Mouse (Mus musculus) adrenal gland, postnatal 36 days (tissue): Measurements from ENCODE around the gene Fam227b. TPM values are rescaled to one million over a fixed set of nuclear protein-coding genes. Genes with fewer than 3 reads are reported as not detected.
A peak's percentile ranks its signal among the peaks of the same experiment; 100 is the strongest.

ENCODE experiments used
- DNase-seq, 2 experiments: peaks; one replicate each; pipeline ENCODE4 v3.0.0; 2021; ENCODE audit warnings: mixed read lengths in 1 of 2
- total RNA-seq, 2 experiments: library from RNA; stranded (reverse); gene quantifications; 2 replicates each; pipeline ENCODE4 v1.2.3; 2021

Fam227b gene
- total RNA-seq, 2 experiments from 2014 or later, result 0.23 TPM; not detected in 1

GRCm38 (mm10) chr2:126061037-126061773 is 90.6 kb downstream of the Fam227b start:
- DNase-seq, result no peak

GRCm38 (mm10) chr2:126060595-126060994 is 91.2 kb downstream of the Fam227b start:
- no peak for DNase-seq

GRCm38 (mm10) chr2:126053657-126054056 is 98.1 kb downstream of the Fam227b start:
- no peak for DNase-seq

GRCm38 (mm10) chr2:126052749-126053557 is 98.9 kb downstream of the Fam227b start:
- no peak for DNase-seq

GRCm38 (mm10) chr2:126045621-126046020 is 106.2 kb downstream of the Fam227b start:
- no peak for DNase-seq

GRCm38 (mm10) chr2:126042674-126043073 is 109.1 kb downstream of the Fam227b start:
- no peak for DNase-seq

GRCm38 (mm10) chr2:126041237-126041636 is 110.6 kb downstream of the Fam227b start:
- DNase-seq, result no peak

GRCm38 (mm10) chr2:126040651-126041050 is 111.2 kb downstream of the Fam227b start:
- no peak for DNase-seq

- no peak for DNase-seq
Observed at GRCm38 (mm10) chr2:126039414-126039891, 112.4 kb downstream of the Fam227b start.

GRCm38 (mm10) chr2:126038221-126039000 is 113.4 kb downstream of the Fam227b start:
- DNase-seq, result no peak

- DNase-seq, result no peak
Observed at GRCm38 (mm10) chr2:126036121-126036520, 115.7 kb downstream of the Fam227b start.

GRCm38 (mm10) chr2:126035013-126035770 is 116.6 kb downstream of the Fam227b start:
- no peak for DNase-seq

- peak in 1 of 2 experiments; percentile 14 for DNase-seq
Observed at GRCm38 (mm10) chr2:126034379-126035005, 117.3 kb downstream of the Fam227b start, which contains the start of gene Fgf7. Fgf7 (plus strand) TSS chr2:126034658.

- peak in 1 of 2 experiments; percentile 44 for DNase-seq
Observed at GRCm38 (mm10) chr2:126033114-126033972, 118.5 kb downstream of the Fam227b start.

GRCm38 (mm10) chr2:126031186-126031900 is 120.5 kb downstream of the Fam227b start:
- no peak for DNase-seq

- DNase-seq, result no peak
Observed at GRCm38 (mm10) chr2:126015763-126016473, 135.9 kb downstream of the Fam227b start.

GRCm38 (mm10) chr2:126014989-126015710 is 136.7 kb downstream of the Fam227b start:
- no peak for DNase-seq

- no peak for DNase-seq
Observed at GRCm38 (mm10) chr2:126006742-126007141, 145.1 kb downstream of the Fam227b start.
